Mouse (Mus musculus) heart, adult 11 months (tissue): ENCODE data around the gene Ksr2.

ENCODE experiments used
- DNase-seq: peaks from one replicate; pipeline ENCODE4 v3.0.0; 2022

Ksr2 gene

DNA sequence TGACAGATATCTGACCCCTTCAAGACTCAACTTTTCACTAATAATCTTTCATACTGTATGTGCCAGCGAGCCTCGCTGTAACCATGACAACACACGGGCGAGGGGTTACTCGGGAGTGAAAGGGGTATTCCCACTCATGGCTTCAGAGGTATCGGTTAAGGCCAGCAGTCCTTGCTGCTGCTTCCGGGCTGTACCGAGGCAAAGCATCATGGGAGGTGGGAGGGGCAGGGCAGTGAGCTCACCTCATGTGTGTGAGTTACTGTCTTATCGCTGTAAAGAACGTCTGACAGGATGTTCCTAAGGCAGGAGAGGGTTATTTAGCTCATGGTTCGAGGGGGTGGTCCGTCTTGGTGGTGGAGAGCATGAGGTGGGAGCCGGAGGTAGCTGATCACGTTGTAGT lies 215.8 kb downstream of the Ksr2 start:
- no peak for DNase-seq

DNA sequence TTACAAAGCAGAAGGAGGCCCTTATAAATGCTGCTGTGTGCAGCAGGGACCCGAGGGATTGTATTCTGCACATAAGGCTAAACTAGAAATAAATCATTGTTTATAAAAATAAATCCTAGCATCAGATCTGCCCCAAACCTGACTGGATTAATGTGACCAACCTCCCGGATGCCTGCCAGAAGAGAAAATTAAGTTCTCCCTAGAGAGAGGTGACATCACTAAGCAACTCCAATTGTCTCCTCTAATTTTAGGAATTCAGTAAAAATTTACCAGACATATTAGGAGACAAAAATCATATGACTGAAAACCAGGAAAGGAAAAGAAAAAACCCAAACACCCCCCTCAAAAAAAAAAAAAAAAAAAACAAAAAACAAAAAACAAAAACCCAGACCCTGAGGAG lies 221.4 kb downstream of the Ksr2 start:
- DNase-seq, result no peak

DNA sequence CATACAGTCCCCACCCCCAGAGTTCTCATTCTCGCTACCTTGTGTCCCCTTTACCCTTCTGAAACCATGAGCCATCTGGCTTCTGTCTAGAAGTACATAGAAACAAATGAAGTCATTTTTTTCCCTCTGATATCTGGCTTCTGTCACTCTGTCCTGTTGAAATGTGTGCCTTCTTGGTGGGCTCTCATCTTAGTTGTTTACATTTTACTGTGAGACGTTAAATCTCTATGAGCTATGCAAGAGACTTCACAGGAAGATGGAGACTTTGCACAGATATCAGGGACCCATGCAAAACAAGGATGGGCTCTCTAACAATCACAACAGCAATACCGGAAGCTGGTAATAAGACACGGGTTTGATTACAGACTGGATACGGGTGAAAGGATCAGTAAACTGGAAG lies 222.0 kb downstream of the Ksr2 start:
- DNase-seq, result no peak

DNA sequence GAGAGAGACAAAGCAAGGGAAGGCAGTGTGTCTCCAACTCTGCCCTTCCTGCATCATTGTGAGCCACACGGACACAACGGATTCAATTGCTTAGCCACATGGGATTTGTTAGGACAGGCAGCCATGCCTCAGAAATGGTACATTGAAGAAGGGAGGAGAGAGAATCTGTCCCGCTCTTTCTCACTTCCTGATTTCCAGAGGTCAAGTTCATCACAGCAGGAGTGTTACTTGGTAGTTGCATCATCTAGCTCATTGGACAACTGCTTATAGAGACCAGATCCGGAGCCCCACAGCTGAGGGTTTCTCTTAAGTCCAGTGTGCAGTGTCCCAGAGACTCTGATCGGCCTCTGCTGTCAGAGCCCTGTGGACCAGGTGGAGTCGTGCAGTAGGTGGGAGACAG lies 227.8 kb downstream of the Ksr2 start:
- no peak for DNase-seq

DNA sequence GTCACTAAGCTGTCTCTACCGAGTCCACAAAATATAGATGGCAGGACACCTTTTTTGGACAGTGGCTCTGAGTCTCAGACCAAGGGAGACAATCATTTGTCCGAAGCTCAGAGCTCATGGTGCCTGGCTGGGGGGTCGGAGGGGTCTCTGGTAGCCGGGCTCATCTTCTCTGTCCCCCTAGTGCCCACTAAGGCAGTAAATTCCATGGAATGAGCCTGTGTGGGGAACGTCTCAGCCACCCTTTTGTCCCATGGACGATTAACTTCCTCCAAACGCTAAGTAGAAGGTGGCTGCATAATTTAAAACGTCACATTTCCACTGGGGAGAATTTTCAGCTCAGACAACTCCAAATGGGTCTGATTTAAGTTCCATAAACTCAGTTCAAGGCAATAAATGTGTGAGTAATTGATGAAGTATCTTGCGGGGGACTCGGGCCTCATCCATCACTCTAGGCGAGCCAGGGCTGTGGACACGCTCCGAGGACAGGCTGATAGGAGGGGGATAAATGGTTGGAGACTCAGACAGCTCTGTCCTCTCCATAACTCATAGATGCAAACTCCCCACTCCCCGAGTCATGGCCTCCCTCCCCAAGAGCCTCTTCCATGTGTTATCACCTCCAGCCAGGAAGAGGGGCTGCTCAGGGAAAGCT lies 237.6 kb downstream of the Ksr2 start:
- DNase-seq, result no peak

DNA sequence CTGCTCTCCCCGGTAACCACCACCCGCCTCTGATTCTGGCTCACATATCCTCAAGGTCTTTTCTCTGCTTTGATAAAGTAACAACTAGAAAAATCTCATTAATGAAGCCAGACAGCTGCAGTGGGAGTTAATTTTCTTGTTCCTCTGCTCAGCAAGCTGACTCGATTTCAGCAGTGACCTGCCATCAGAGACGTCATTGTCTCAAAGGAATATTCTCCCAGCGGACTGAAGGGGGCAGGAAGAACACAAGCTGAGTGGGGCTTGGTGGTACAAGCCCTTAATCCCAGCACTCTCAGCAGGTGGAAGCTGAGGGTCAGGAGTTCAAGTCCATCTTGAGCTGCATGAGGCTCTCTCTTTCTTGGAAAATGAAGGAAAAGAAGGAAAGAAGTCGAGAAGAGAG lies 244.8 kb downstream of the Ksr2 start:
- DNase-seq, result no peak

DNA sequence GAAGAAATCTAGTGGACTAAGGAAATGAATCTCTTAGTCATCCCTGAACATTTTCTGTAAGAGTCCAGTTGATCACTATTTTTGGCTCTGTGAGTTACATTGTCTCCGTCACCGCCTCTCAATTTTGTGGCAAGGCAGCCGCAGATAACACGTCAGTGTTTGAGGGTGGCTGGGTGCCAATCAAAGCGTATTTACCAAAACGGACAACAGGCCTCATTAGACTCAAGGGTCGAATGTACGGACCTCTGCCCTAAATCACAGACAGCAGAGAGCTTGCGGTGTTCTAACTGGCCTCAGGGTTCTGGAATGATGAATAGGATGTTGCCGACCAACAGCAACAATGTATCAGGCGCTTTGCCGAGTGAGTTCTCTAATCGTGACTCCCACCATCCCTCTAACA lies 245.8 kb downstream of the Ksr2 start:
- DNase-seq, result no peak

DNA sequence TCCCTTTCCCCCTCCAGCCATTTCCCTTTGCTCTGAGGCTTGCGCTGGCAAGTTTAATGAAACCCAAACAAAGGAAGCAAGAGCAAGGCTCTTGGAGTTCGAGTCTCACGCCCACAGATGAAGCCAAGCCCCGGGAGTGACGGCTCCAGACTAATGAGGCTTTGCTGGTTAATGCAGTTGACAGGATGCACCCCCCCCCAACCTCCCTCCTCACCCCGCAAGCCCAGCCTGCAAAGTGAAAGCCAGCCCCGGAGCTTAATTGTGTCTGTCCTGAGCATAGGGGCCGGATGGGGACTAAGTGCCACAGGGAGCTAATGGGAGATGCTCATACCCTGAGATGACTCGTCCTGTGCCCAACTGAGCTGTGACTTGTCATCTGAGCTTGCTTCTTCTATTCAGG lies 251.4 kb downstream of the Ksr2 start:
- DNase-seq, result no peak

DNA sequence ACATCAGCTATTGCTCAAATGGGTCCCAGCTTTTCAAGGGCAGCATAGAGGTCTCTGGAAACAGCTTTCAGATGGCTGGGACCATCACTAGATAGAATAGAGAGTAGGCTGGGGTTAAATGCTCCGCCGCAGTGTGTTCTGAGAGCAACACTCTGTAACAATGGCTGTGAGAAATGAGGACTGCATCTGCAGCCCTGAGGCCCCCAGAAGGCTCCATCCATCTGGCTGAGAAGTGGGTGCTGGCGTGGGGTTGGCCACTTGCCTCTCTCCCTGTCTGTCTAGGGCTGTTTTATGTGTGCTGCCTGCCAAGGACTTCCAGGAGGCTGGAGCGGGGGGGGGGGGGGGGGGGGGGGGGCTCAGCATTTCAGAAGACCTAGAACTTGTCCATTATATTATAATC lies 253.5 kb downstream of the Ksr2 start:
- no peak for DNase-seq

DNA sequence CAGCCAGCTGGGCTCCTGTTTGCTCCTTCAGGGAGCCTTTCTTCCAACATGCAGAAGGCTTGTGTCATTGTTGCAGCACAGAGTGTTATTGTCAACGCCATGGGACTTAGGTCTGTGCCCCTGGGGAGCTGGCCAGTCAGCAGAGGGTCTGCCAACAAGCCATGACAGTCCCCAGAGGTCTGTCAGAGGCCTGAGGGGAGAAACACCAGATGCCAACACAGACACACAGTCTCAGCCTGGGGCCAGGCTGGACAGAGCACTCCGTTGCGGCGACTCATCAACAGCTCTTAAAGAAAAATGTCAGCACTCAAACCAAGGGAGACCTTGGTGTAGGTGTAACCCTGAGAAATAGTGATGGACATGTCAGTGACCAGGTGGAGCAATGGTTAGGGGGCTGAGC lies 255.5 kb downstream of the Ksr2 start:
- no peak for DNase-seq

DNA sequence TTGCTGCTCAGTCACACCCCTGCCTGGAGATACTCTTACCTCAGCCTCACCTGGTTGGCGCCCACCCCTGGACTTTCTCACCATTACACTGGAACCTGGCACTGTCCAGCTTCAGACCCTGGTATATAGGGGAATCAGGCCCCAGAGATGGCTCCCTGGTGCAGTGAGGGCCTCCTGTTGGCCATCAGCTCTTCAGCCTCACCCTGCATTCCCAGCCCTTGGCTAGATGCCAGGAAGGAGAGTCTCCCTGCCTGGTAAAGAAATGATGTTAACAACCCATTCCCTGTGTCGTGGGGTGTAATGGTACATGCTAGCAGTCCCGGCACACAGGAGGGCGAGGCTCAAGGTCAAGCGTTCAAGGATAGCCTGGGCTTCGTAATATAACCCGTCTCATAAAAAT lies 256.0 kb downstream of the Ksr2 start:
- DNase-seq, result no peak

DNA sequence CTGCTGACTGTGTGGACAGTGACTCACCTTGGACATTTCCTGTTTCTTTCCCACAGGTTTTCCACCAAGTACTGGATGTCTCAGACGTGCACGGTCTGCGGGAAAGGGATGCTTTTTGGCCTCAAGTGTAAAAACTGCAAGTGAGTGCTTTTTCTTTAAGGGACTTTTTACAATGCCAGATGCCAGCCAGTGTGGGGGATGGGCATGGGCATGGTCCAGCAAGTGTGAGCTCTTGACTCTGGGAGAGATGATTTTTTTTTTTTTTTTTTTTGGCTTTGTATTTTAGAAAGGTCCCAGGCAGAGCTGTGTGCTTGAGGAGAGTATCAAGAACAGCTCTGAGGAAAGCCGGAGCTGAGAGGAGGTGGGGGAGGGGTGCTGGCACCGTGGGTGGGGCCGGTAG lies 257.6 kb downstream of the Ksr2 start:
- DNase-seq, result no peak

DNA sequence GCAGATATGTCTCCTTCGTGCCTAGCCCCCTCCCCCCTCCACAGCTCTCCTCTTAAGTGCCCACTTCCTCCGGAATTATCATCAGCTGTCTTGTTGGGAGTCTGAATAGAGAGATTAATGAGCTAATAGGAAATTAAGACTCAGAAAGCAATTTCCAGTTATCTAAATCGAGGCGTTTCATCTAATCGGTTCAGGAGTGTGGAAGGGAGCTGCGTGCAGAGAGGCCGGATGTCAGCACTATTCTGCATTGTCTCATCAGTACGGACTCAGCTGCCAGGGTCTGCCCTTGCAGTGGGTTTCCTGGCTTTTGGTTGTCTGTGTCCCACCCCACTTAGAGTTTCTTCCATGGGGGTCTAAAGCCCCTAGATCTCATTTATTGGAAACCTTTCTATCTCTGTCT lies 262.0 kb downstream of the Ksr2 start:
- DNase-seq, result no peak

DNA sequence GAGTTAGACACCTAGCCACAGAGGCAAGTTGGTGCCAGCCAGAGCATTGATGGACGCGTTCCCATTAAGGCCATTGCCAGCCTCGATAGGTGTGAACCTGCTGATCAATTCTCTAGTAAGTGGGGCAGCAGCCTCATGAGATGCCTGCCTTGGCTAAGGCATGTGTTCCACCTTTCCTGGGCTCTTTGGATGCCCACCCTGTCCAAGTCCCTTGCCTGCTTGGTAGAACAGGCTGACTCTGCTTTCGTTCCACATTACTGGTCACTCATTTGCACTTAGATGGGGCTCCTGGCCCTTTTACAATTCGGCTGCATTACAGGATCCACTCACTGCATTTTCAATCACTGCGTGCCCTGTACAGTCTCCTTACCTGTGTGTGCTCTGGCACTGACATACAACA lies 263.4 kb downstream of the Ksr2 start:
- DNase-seq, result no peak

DNA sequence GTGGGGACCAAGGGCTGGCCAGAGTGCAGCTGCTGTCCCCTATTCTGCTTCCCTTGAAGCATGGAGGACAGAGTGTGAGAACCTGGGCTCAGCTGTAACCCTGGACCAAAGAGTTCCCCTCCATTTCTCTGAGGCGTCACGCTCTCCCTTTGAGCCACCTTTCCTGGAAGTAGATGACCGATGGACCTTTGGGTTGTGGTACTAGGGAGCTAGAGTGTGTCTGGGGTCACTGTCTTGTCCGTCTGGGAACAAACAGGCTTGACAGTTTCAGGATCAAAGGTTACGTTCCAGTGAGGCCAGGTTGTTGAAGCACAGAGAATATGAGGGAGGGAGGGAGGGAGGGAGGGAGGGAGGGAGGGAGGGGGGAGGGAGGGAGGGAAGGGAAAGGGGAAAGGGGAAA lies 264.6 kb downstream of the Ksr2 start:
- no peak for DNase-seq

DNA sequence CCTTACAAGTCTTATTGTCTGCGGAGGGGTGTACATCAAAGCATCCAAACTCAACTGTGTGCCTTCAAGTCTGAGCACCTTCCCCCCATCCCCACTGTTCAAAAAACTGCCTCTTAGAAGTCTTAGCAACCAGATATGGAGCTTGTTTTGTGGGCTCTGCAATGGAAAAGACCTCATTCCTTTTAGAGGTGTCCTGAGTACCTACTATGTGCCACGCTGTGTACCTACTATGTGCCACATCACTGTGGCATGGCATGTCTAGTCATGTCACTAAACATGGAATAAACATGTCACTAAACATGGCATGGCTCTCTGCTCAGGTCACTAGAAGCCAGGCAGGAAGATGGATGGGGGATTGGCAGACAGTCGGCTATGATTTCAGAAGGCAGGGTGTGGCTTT lies 268.4 kb downstream of the Ksr2 start:
- DNase-seq, result no peak

DNA sequence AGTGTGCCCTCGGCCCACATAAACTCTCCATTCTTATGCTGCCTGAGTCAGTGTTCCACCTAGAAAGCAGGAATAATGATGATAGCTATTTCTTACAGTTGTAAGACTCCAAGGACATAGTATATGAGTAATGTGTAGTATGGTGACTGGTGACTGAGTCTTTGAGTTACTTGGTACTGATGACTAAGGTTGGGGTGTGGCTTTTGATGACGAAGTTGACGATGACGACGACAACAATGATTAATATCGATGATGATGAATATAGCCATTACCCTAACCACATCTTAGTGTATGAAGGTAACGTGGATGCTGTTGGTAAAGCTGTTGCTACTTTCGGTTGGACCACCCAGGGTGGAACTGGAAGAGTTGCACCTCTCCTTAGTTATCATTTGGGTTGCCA lies 270.7 kb downstream of the Ksr2 start:
- no peak for DNase-seq

DNA sequence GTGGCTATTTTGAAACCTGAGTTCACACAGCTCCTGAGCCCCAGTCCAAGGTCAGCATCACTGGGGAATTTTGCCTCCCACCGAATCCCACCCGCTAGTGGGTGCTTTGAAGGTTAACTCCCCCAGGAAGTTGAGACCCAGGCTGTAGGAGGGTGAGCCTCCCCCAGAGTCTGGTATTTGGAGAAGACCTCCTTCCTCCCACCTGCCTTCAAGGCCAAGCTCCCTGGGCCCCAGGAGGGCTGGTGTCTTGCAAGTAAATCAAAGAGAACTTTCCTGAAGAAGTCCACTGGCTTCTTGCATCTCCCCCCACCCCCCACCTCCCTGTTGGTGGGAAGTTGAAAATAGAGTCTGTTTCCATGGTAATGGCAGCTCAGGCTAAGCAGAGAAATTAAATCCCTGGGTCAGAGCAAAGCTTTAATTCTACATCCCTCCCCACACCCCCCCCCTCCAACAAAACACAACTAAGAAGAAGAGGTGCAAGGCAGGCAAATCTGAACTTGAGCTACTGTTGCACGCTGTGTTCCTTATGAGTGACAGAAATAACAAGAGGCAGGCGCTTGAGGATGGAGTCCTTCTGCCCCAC lies 274.1 kb downstream of the Ksr2 start:
- no peak for DNase-seq

DNA sequence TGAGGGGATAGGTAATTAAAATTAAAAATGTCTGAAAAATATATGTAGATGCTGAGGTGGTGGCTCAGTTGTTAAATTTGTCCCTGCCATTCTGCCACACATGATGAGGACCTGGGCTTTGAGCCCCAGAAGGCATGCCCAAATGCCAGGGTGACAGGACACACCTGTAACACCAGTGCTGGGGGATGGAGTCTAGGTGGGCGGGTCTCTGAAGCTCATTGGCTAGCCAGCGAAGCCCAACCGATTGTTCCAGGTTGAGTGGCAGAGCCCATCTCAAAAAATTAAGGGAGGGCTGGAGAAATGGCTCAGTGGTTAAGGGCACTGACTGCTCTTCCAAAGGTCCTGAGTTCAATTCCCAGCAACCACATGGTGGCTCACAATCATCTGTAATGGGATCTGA lies 274.9 kb downstream of the Ksr2 start:
- DNase-seq, result no peak

DNA sequence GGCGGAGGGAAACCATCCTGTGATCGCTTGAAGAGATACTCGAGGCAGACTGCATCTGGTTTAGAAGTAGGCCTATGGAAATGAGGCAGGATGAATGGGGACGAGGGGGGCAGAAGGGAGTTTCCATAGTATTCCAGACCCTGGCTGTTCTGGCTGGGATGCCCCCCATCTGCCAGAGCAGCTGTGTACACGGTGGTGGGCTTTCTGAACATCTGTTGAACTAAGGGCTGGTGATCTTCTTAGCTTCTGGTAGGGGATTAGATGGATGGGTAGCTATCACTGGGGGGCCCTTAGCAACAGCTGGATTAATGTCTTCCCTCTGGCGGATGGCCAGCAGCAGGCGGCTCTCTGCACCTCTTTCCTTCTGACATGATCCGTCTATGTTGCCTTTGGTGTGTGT lies 276.0 kb downstream of the Ksr2 start:
- DNase-seq, result no peak

DNA sequence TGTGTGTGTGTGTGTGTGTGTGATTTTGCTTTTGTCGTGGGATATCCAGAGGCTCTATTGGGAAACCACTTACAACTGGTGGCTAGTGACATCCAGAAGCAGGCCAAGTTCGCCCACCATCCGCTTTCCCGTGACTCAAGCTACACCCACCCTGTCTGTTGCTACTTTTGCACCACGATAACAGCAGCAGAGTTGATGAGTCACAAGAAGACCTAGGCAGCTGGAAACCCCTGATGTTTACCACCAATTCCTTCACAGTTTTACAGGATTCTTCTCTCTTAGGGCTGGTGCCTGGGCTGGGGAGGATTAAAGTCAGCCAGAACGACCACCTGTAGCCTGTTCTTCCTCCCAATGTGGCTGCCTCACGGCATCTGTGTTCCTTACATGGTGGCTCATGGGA lies 277.5 kb downstream of the Ksr2 start:
- no peak for DNase-seq

DNA sequence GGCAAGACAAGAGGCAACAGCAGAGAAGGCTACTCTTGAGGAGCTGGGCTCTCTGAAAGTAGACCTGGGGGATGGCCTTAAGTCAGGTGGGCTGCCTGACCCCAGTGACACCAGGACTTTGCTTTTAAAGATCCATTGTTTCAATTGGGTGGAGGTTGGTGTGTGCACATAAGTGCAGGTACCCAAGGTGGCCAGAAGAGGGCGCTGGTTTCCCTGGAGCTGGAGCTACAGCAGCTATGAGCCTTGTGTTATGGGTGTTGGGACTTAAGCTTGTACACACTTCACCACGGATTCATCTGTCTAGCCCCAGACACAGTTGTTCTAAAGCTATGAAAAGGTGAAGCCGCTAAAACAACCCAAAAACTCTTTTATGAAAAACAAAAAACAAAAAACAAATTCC lies 279.8 kb downstream of the Ksr2 start:
- no peak for DNase-seq

DNA sequence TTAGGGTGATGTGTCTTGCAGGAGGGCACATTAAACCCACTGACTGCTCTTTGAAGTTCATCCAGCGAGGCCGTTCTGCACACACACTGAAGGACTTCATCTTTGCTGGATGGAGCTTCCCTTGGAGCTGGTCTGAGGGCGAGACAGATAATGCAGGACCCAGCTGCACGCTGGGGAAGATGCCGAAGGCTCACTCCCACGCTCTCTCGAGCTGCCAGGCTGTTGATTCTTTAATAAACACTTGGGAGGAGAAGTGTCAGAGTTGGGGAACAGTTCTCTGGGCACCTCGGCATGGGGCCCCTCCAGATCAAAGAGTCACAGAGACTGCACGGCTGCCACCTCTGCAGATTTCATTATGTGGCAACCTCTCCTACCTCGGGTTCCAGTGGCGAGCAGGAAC lies 280.8 kb downstream of the Ksr2 start:
- no peak for DNase-seq

DNA sequence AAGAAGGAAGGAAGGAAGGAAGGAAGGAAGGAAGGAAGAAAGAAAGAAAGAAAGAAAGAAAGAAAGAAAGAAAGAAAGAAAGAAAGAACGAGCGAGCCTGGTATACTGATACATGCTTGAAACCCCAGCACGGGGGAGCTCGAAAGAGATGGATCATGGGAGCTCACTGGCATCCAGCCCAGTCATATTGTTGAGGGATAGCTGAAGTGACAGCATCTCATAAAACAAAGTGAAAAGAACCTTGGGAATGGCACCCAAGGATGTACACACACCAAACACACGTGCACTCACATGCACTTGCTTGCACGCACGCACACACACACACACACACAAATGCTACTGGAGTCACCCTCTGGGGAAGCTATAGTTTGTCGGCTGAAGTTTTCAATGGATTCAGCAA lies 282.6 kb downstream of the Ksr2 start:
- no peak for DNase-seq

DNA sequence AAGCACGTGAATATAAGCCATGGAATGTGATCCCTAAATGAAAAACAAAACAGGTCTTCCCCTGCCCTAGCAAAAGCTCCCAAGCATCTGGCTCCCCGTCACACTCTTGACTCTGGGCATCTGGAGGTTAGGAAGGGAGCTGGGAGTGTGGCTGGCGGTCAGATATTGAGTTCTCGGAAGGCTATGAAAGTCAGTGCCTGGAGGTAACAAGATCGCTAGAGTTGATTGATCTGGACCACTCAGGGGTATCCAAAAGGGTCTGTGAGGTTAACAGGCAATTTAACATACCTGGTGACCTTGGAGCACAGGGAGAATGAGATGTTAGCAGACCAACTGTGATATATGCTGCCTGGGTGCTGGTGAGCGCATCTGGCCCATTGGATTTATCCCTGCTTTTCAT lies 283.8 kb downstream of the Ksr2 start:
- no peak for DNase-seq

DNA sequence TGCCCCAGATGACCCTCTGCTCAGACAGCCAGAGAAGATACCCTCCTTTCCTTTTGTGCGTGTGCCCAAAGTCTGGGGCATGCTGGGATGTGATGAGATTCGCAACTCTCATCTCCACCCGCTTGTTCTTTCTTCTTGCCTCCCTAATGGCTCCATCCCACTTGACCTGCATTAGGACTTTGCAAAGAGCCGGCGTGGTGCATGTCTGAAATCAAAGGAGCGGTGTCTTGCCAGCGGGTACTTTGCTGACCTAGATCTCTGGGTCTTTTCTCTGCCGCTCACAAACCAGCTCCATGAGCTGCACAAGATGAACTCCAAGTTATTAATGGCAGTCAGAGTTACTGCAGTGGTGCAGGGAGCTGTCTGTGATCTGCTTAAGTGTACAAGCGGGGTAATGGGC lies 290.6 kb downstream of the Ksr2 start:
- no peak for DNase-seq
